Mouse (Mus musculus) CH12.LX (cell line): ENCODE data around the gene Acp2. TPM values are rescaled to one million over a fixed set of nuclear protein-coding genes. Genes with fewer than 3 reads are reported as not detected.

Source experiments
- DNase-seq: peaks from one replicate; pipeline ENCODE4 v3.0.0-alpha.2; 2013; ENCODE audit errors: extremely low read depth
- H3K27ac ChIP-seq: 2 replicates; pipeline ENCODE4 v1.5.1; 2012; ENCODE audit warnings: low read depth, mild to moderate bottlenecking, control low read depth, moderate library complexity; ENCODE audit not compliant: insufficient read depth
- H3K27me3 ChIP-seq: replicated peaks from 2 replicates; pipeline ENCODE3; 2012; ENCODE audit warnings: inconsistent platforms
- H3K36me3 ChIP-seq, 2 experiments: replicated peaks in 1 of 2; 2 replicates each; pipeline versions ENCODE3 to v1.6.1; 2012; ENCODE audit warnings: inconsistent platforms in 1 of 2, low read length in 1 of 2, mild to moderate bottlenecking in 1 of 2, mixed read lengths in 1 of 2, moderate library complexity in 1 of 2; ENCODE audit not compliant: control insufficient read depth in 1 of 2, insufficient read depth in 1 of 2
- H3K4me1 ChIP-seq, 2 experiments: 2 replicates each; pipeline ENCODE4 v1.6.1; 2012; ENCODE audit warnings: inconsistent platforms in 1 of 2, moderate library complexity in 1 of 2; ENCODE audit not compliant: insufficient read depth in 2 of 2, control insufficient read depth in 1 of 2
- H3K4me2 ChIP-seq: 2 replicates; pipeline ENCODE4 v1.6.1; 2012; ENCODE audit warnings: low read depth, mild to moderate bottlenecking, control low read depth; ENCODE audit not compliant: poor library complexity, insufficient read depth, severe bottlenecking
- H3K4me3 ChIP-seq, 3 experiments: fragments of 150-350 bp in 1 of 3; sonication (generic) in 1 of 3; replicated peaks in 1 of 3; 2 replicates each; pipeline versions ENCODE3 to v1.5.1; 2011 to 2012; ENCODE audit warnings: low read depth in 2 of 3, low read length in 2 of 3, mild to moderate bottlenecking in 2 of 3, moderate library complexity in 2 of 3, control low read depth in 1 of 3, improper control_type of control experiment in 1 of 3, inconsistent platforms in 1 of 3, mixed read lengths in 1 of 3; ENCODE audit not compliant: poor library complexity in 1 of 3
- H3K79me2 ChIP-seq: replicated peaks from 2 replicates; pipeline ENCODE4 v1.6.1; 2012; ENCODE audit warnings: mild to moderate bottlenecking, moderate library complexity; ENCODE audit not compliant: control insufficient read depth, poor library complexity, insufficient read depth, severe bottlenecking; ENCODE audit errors: extremely low read depth
- H3K9ac ChIP-seq: 2 replicates; pipeline ENCODE4 v1.6.1; 2012; ENCODE audit warnings: low read depth, mild to moderate bottlenecking, control low read depth, moderate library complexity; ENCODE audit not compliant: insufficient read depth
- H3K9me3 ChIP-seq: replicated peaks from 2 replicates; pipeline ENCODE3; 2012; ENCODE audit warnings: low read length, inconsistent platforms, mixed read lengths
- CHD1 ChIP-seq: IDR thresholded peaks from 2 replicates; pipeline ENCODE4 v1.6.1; 2012; ENCODE audit warnings: low read depth, low read length, improper control_type of control experiment, inconsistent platforms
- CHD2 ChIP-seq: IDR thresholded peaks from 2 replicates; pipeline ENCODE4 v1.6.1; 2011; ENCODE audit warnings: low read length, improper control_type of control experiment
- CTCF ChIP-seq, 2 experiments: IDR thresholded peaks in 1 of 2; conservative IDR thresholded peaks in 1 of 2; 2 replicates each; pipeline ENCODE4 v1.5.1; 2011 to 2012; ENCODE audit warnings: low read depth in 2 of 2, low read length in 2 of 2, improper control_type of control experiment in 1 of 2, inconsistent platforms in 1 of 2, mild to moderate bottlenecking in 1 of 2, moderate library complexity in 1 of 2
- ELF1 ChIP-seq: IDR thresholded peaks from 2 replicates; pipeline ENCODE4 v1.6.1; 2014; ENCODE audit warnings: low read depth, mild to moderate bottlenecking, inconsistent platforms, low read length, improper control_type of control experiment
- EP300 ChIP-seq: IDR thresholded peaks from 2 replicates; pipeline ENCODE4 v1.6.1; 2011; ENCODE audit warnings: low read length, improper control_type of control experiment
- IRF4 ChIP-seq: IDR thresholded peaks from 2 replicates; pipeline ENCODE4 v1.6.1; 2014; ENCODE audit warnings: low read depth, mild to moderate bottlenecking, inconsistent platforms, low read length, improper control_type of control experiment
- JUN ChIP-seq: IDR thresholded peaks from 2 replicates; pipeline ENCODE4 v1.6.1; 2011; ENCODE audit warnings: low read depth, mild to moderate bottlenecking, low read length, improper control_type of control experiment, moderate library complexity; ENCODE audit not compliant: insufficient read depth
- JUND ChIP-seq: conservative IDR thresholded peaks from 2 replicates; pipeline ENCODE4 v1.6.1; 2011; ENCODE audit warnings: low read depth, low read length, improper control_type of control experiment
- KAT2A ChIP-seq: IDR thresholded peaks from 2 replicates; pipeline ENCODE4 v1.6.1; 2012; ENCODE audit warnings: low read length, improper control_type of control experiment, inconsistent platforms; ENCODE audit not compliant: insufficient replicate concordance
- MAFK ChIP-seq: IDR thresholded peaks from 2 replicates; pipeline ENCODE4 v1.6.1; 2011; ENCODE audit warnings: low read length, improper control_type of control experiment; ENCODE audit not compliant: insufficient replicate concordance
- MAZ ChIP-seq: IDR thresholded peaks from 2 replicates; pipeline ENCODE4 v1.6.1; 2012; ENCODE audit warnings: low read depth, mild to moderate bottlenecking, inconsistent platforms, low read length, improper control_type of control experiment, moderate library complexity
- MEF2A ChIP-seq: IDR thresholded peaks from 2 replicates; pipeline ENCODE4 v1.6.1; 2014; ENCODE audit warnings: low read depth, mild to moderate bottlenecking, inconsistent platforms, low read length, improper control_type of control experiment, borderline replicate concordance
- MXI1 ChIP-seq: IDR thresholded peaks from 2 replicates; pipeline ENCODE4 v1.6.1; 2011; ENCODE audit warnings: mild to moderate bottlenecking, low read depth, low read length, improper control_type of control experiment
- NRF1 ChIP-seq: IDR thresholded peaks from 2 replicates; pipeline ENCODE4 v1.6.1; 2014; ENCODE audit warnings: low read depth, mild to moderate bottlenecking, inconsistent platforms, low read length, improper control_type of control experiment, moderate library complexity
- PAX5 ChIP-seq: IDR thresholded peaks from 2 replicates; pipeline ENCODE4 v1.6.1; 2012; ENCODE audit warnings: low read length, inconsistent platforms, mixed read lengths
- POLR2A ChIP-seq: IDR thresholded peaks from 2 replicates; pipeline ENCODE4 v1.6.1; 2011; ENCODE audit warnings: low read depth, mild to moderate bottlenecking, improper control_type of control experiment, low read length
- POLR2AphosphoS2 ChIP-seq: IDR thresholded peaks from 2 replicates; pipeline ENCODE4 v1.6.1; 2011; ENCODE audit warnings: low read depth, low read length, improper control_type of control experiment
- RAD21 ChIP-seq: IDR thresholded peaks from 2 replicates; pipeline ENCODE4 v1.6.1; 2011; ENCODE audit warnings: low read depth, mild to moderate bottlenecking, low read length, improper control_type of control experiment, moderate library complexity
- TBP ChIP-seq: conservative IDR thresholded peaks from 2 replicates; pipeline ENCODE4 v1.6.1; 2011; ENCODE audit warnings: low read depth, low read length, improper control_type of control experiment
- TCF12 ChIP-seq: IDR thresholded peaks from 2 replicates; pipeline ENCODE4 v1.6.1; 2014; ENCODE audit warnings: low read depth, mild to moderate bottlenecking, inconsistent platforms, low read length, improper control_type of control experiment
- UBTF ChIP-seq: IDR thresholded peaks from 2 replicates; pipeline ENCODE4 v1.6.1; 2012; ENCODE audit warnings: low read depth, mild to moderate bottlenecking, inconsistent platforms, low read length, improper control_type of control experiment, moderate library complexity
- USF1 ChIP-seq: IDR thresholded peaks from 2 replicates; pipeline ENCODE4 v1.6.1; 2014; ENCODE audit warnings: low read depth, mild to moderate bottlenecking, inconsistent platforms, low read length, improper control_type of control experiment
- USF2 ChIP-seq: conservative IDR thresholded peaks from 2 replicates; pipeline ENCODE4 v1.6.1; 2011; ENCODE audit warnings: low read depth, low read length, improper control_type of control experiment
- ZC3H11A ChIP-seq: IDR thresholded peaks from 2 replicates; pipeline ENCODE4 v1.6.1; 2012; ENCODE audit warnings: low read depth, mild to moderate bottlenecking, inconsistent platforms, low read length, improper control_type of control experiment
- ZKSCAN1 ChIP-seq: IDR thresholded peaks from 2 replicates; pipeline ENCODE4 v1.6.1; 2012; ENCODE audit warnings: low read depth, inconsistent platforms, low read length, improper control_type of control experiment, borderline replicate concordance
- ZMIZ1 ChIP-seq: IDR thresholded peaks from 2 replicates; pipeline ENCODE4 v1.6.1; 2012; ENCODE audit warnings: low read depth, mild to moderate bottlenecking, inconsistent platforms, low read length, improper control_type of control experiment
- ZNF384 ChIP-seq: IDR thresholded peaks from 2 replicates; pipeline ENCODE4 v1.6.1; 2012; ENCODE audit warnings: low read depth, low read length, improper control_type of control experiment, inconsistent platforms
- dilution Hi-C: fragments of 300-500 bp; cut with MboI; formaldehyde crosslinking; loops from 2 replicates; pipeline ENCODE4 v1.14.3; 2020; ENCODE audit warnings: low sequenced_read_pairs; ENCODE audit not compliant: extremely low pct_unique_long_range_greater_than_20kb, extremely low pct_ligation_motif_present
- in situ Hi-C: fragments of 300-500 bp; cut with MboI; formaldehyde crosslinking; loops from 3 replicates; pipeline ENCODE4 v1.14.3; 2019; ENCODE audit warnings: low sequenced_read_pairs, low pct_ligation_motif_present, low pct_unique_long_range_greater_than_20kb, mixed read lengths
- polyA plus RNA-seq: library from polyadenylated mRNA; unstranded; fragments of >175 nt; gene quantifications from 2 replicates; pipeline ENCODE4 v1.2.1, GENCODE M21; 2012; ENCODE audit warnings: low read depth; ENCODE audit not compliant: insufficient read length
- total RNA-seq, 2 experiments: library from RNA; depleted of rRNA; stranded (reverse); fragments of 300-350 nt in 1 of 2; fragments of >200 nt in 1 of 2; gene quantifications; 2 replicates each; pipeline ENCODE4 v1.2.3; 2012 to 2014

Gene Acp2
- total and polyA plus RNA-seq, 3 experiments, result 2.4 to 4.2 (median 3.1) TPM

DNA sequence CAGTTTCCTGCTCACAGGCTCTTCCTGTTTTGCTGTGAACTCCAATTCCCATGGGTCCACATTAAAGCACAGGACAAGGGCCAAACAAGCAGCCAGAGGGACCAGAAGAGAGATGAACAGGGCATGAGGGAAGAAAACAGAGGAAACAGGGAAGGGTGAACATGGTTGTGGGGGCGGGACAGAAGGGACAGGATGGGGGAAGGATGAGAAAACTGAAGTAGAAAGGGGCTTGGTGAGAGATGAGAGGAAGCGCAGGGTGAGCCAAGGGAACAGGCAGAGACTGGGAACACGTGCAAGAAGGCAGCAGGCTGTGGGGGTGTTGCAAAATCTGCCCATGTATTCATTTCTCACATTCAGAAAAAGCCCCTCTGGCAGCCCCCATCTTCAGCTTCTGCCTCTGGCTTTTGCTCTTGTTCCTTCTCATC is 6.1 kb upstream of the Acp2 start:
- DNase-seq, result no peak
- Histone ChIP-seq H3K27ac (no peak overlapping the region), H3K36me3 (no peaks in the 10 kb centered on the region), H3K4me3 (no peak overlapping the region), H3K27me3 (no peaks in the 10 kb centered on the region), H3K9me3 (peaks cover 4% of the 10 kb centered on the region), H3K4me2 (no peak overlapping the region), H3K79me2 (peaks cover 1% of the 10 kb centered on the region), H3K9ac (no peak overlapping the region), H3K4me1 (peaks cover 0 to 3% of the 10 kb centered on the region in 2 experiments; a peak in 3 of 4 replicates)
- TF ChIP-seq CHD1 (no peak), KAT2A (no peak), TCF12 (no peak), USF1 (no peak), ZMIZ1 (no peak), CHD2 (no peak), MAZ (no peak), RAD21 (no peak), TBP (no peak), ZKSCAN1 (no peak), MEF2A (no peak), POLR2A (no peak), JUND (no peak), UBTF (no peak)
- dilution Hi-C loops, result no loop called here
- in situ Hi-C loops, result no loop called here

- in situ Hi-C loops (no loop called here), dilution Hi-C loops (no loop called here)
- peaks cover 4% of the 10 kb centered on the region for H3K9me3 ChIP-seq
- peaks cover 0 to 13% of the 10 kb centered on the region in 2 experiments; a peak in 2 of 4 replicates for H3K4me1 ChIP-seq
- no peak overlapping the region for H3K9ac ChIP-seq
- no peaks in the 10 kb centered on the region for H3K36me3 ChIP-seq
- no peak overlapping the region for H3K27ac ChIP-seq
- H3K79me2 ChIP-seq, result peaks cover 2% of the 10 kb centered on the region
- no peaks in the 10 kb centered on the region for H3K27me3 ChIP-seq
- H3K4me3 ChIP-seq, result no peak overlapping the region
- DNase-seq, result no peak
- H3K4me2 ChIP-seq, result no peak overlapping the region
- TF ChIP-seq CTCF (conservative IDR thresholded peaks at IDR 0.05 in 1 of 2, IDR thresholded peaks at IDR 0.05 in 1 of 2; ENCODE audit: low read depth in 2 of 2, low read length in 2 of 2) (no peak), CHD2 (no peak), KAT2A (no peak), MXI1 (no peak), ZNF384 (no peak), USF2 (no peak), MAFK (no peak), USF1 (no peak), TCF12 (no peak), ZC3H11A (no peak), CHD1 (no peak), RAD21 (no peak), IRF4 (no peak), PAX5 (no peak), NRF1 (no peak), ELF1 (no peak), POLR2AphosphoS2 (no peak), EP300 (no peak), JUN (no peak)
- TF ChIP-seq, all 38 proteins: peak for 0
Measured at GRCm38 (mm10) chr2:91198888-91199287, 3.8 kb upstream of the Acp2 start.
